Mouse (Mus musculus) cerebellum, adult 8-10 months (tissue): ENCODE results near the gene Rims1.
A peak's percentile ranks its signal among the peaks of the same experiment; 100 is the strongest.

Experiments used
- DNase-seq: peaks from one replicate; pipeline ENCODE4 v3.0.0; 2022

The Rims1 gene

GRCm38 (mm10) chr1:22683455-22683854 lies 122.3 kb downstream of the Rims1 start:
- DNase-seq = no peak

GRCm38 (mm10) chr1:22664196-22664595 lies 141.6 kb downstream of the Rims1 start:
- no peak for DNase-seq

GRCm38 (mm10) chr1:22661825-22662224 lies 144.0 kb downstream of the Rims1 start:
- no peak for DNase-seq

GRCm38 (mm10) chr1:22655983-22656382 lies 149.8 kb downstream of the Rims1 start:
- DNase-seq = no peak

GRCm38 (mm10) chr1:22654903-22655302 lies 150.9 kb downstream of the Rims1 start:
- peak; percentile 52 for DNase-seq

GRCm38 (mm10) chr1:22650588-22650987 lies 155.2 kb downstream of the Rims1 start:
- peak; percentile 51 for DNase-seq

GRCm38 (mm10) chr1:22649432-22649831 lies 156.4 kb downstream of the Rims1 start:
- no peak for DNase-seq

- DNase-seq = no peak
These were observed 160.5 kb downstream of the Rims1 start for GRCm38 (mm10) chr1:22645257-22645656.

GRCm38 (mm10) chr1:22640568-22640967 lies 165.2 kb downstream of the Rims1 start:
- peak; percentile 84 for DNase-seq

GRCm38 (mm10) chr1:22639702-22640101 lies 166.1 kb downstream of the Rims1 start:
- DNase-seq = no peak

GRCm38 (mm10) chr1:22633871-22634270 lies 171.9 kb downstream of the Rims1 start:
- no peak for DNase-seq

- no peak for DNase-seq
These were observed 173.2 kb downstream of the Rims1 start for GRCm38 (mm10) chr1:22632551-22632950.

- peak; percentile 77 for DNase-seq
These were observed 173.8 kb downstream of the Rims1 start for GRCm38 (mm10) chr1:22631991-22632390.

- no peak for DNase-seq
These were observed 176.8 kb downstream of the Rims1 start for GRCm38 (mm10) chr1:22629011-22629410.

GRCm38 (mm10) chr1:22627013-22627412 lies 178.8 kb downstream of the Rims1 start:
- no peak for DNase-seq

GRCm38 (mm10) chr1:22626295-22626694 lies 179.5 kb downstream of the Rims1 start:
- no peak for DNase-seq

GRCm38 (mm10) chr1:22620827-22621226 lies 185.0 kb downstream of the Rims1 start:
- DNase-seq = no peak

GRCm38 (mm10) chr1:22615601-22616000 lies 190.2 kb downstream of the Rims1 start:
- no peak for DNase-seq

GRCm38 (mm10) chr1:22613609-22614008 lies 192.2 kb downstream of the Rims1 start:
- no peak for DNase-seq

- DNase-seq = peak; percentile 59
These were observed 201.3 kb downstream of the Rims1 start for GRCm38 (mm10) chr1:22604329-22605044.

- DNase-seq = no peak
These were observed 209.6 kb downstream of the Rims1 start for GRCm38 (mm10) chr1:22596197-22596596.

- DNase-seq = no peak
These were observed 211.0 kb downstream of the Rims1 start for GRCm38 (mm10) chr1:22594841-22595240.

- no peak for DNase-seq
These were observed 217.9 kb downstream of the Rims1 start for GRCm38 (mm10) chr1:22587859-22588383.

GRCm38 (mm10) chr1:22585560-22585959 lies 220.2 kb downstream of the Rims1 start:
- DNase-seq = no peak

- DNase-seq = no peak
These were observed 226.3 kb downstream of the Rims1 start for GRCm38 (mm10) chr1:22579470-22579869.
